Mouse (Mus musculus) stomach, embryonic 16.5 days (tissue): ENCODE data around the gene Gpr3. TPM values are rescaled to one million over a fixed set of nuclear protein-coding genes. Genes with fewer than 3 reads are reported as not detected.

Experiments used
- ATAC-seq: fragments of 200-750 bp; cut with Nextera tagmentation; 2 replicates; pipeline ENCODE4 v1.8.0; 2017; ENCODE audit warnings: moderate number of reproducible peaks, moderate TSS enrichment; ENCODE audit not compliant: insufficient read depth, low FRiP score
- H3K27ac ChIP-seq: fragments of 300-500 bp; sonication (generic); 2 replicates; pipeline ENCODE4 v1.5.1; 2014; ENCODE audit warnings: low read length
- H3K27me3 ChIP-seq: fragments of 300-500 bp; sonication (generic); 2 replicates; pipeline ENCODE4 v1.6.1; 2014; ENCODE audit warnings: low read length, control low read depth, mixed read lengths; ENCODE audit not compliant: control insufficient read depth, insufficient read depth
- H3K36me3 ChIP-seq: fragments of 300-500 bp; sonication (generic); 2 replicates; pipeline ENCODE4 v1.6.1; 2014; ENCODE audit warnings: low read length; ENCODE audit not compliant: control insufficient read depth, insufficient read depth
- H3K4me1 ChIP-seq: fragments of 300-500 bp; sonication (generic); 2 replicates; pipeline ENCODE4 v1.6.1; 2014; ENCODE audit warnings: low read length, control low read depth, mixed read lengths; ENCODE audit not compliant: control insufficient read depth, insufficient read depth
- H3K4me2 ChIP-seq: fragments of 300-500 bp; sonication (generic); 2 replicates; pipeline ENCODE4 v1.6.1; 2014; ENCODE audit warnings: low read depth, low read length, mixed read lengths
- H3K4me3 ChIP-seq: fragments of 300-500 bp; sonication (generic); replicated peaks from 2 replicates; pipeline ENCODE4 v1.5.1; 2014; ENCODE audit warnings: mild to moderate bottlenecking, low read length
- H3K9ac ChIP-seq: fragments of 300-500 bp; sonication (generic); 2 replicates; pipeline ENCODE4 v1.6.1; 2014; ENCODE audit warnings: low read length
- H3K9me3 ChIP-seq: fragments of 300-500 bp; sonication (generic); replicated peaks from 2 replicates; pipeline ENCODE4 v1.6.1; 2016; ENCODE audit warnings: low read length, control low read depth; ENCODE audit not compliant: control insufficient read depth
- WGBS: fragments of 180-500 bp; shearing (Covaris S2); extraction: QIAGEN DNeasy Blood & Tissue Kit; methylation state at CpG from one replicate; pipeline ENCODE4 v1.1.7; 2014; 5-methylcytosine and 5-hydroxymethylcytosine counted together
- polyA plus RNA-seq: library from polyadenylated mRNA; unstranded; fragments of >200 nt; fragmentation: Nextera tagmentation; extraction: Ambion mirVana; gene quantifications from 2 replicates; pipeline ENCODE4 v1.2.1, GENCODE M21; 2015

The Gpr3 gene
- polyA plus RNA-seq, 1 experiment from 2014 or later, result 0.12 TPM

GRCm38 (mm10) chr4:133197355-133197754 lies 15.0 kb downstream of the Gpr3 start:
- no peak for ATAC-seq

GRCm38 (mm10) chr4:133196852-133197251 lies 15.5 kb downstream of the Gpr3 start:
- no peak overlapping the region for H3K4me2 ChIP-seq
- H3K4me1 ChIP-seq, result peaks cover 46% of the 10 kb centered on the region
- H3K27ac ChIP-seq, result peak overlapping the region; percentile 75
- ATAC-seq, result no peak
- no peak overlapping the region for H3K9ac ChIP-seq
- 52% methylated on average over 7 of the region's 7 CpGs for WGBS
- no peaks in the 10 kb centered on the region for H3K9me3 ChIP-seq
- peaks cover 14% of the 10 kb centered on the region for H3K36me3 ChIP-seq
- no peak overlapping the region for H3K4me3 ChIP-seq
- H3K27me3 ChIP-seq, result no peaks in the 10 kb centered on the region

More at GRCm38 (mm10) chr4:133197355-133197754, 15.0 kb downstream of the Gpr3 start:
- Histone ChIP-seq H3K4me1 (peaks cover 46% of the 10 kb centered on the region), H3K9me3 (no peaks in the 10 kb centered on the region), H3K27me3 (no peaks in the 10 kb centered on the region), H3K9ac (0 out of 2 replicates have a peak overlapping the region, but pooled peaks have one; percentile 9), H3K4me2 (no peak overlapping the region), H3K27ac (peak overlapping the region; percentile 75), H3K36me3 (peaks cover 14% of the 10 kb centered on the region), H3K4me3 (no peak overlapping the region)
- 26% methylated on average over 5 of the region's 5 CpGs for WGBS

- no peak overlapping the region for H3K4me2 ChIP-seq
- H3K9ac ChIP-seq, result no peak overlapping the region
- H3K27me3 ChIP-seq, result no peaks in the 10 kb centered on the region
- ATAC-seq, result no peak
- H3K36me3 ChIP-seq, result peaks cover 14% of the 10 kb centered on the region
- no peak overlapping the region for H3K4me3 ChIP-seq
- no peak overlapping the region for H3K27ac ChIP-seq
- WGBS, result 87% methylated on average over 2 of the region's 2 CpGs
- peaks cover 43% of the 10 kb centered on the region for H3K4me1 ChIP-seq
- H3K9me3 ChIP-seq, result no peaks in the 10 kb centered on the region
Measured at GRCm38 (mm10) chr4:133196136-133196535, 16.2 kb downstream of the Gpr3 start.

GRCm38 (mm10) chr4:133195014-133195413 lies 17.3 kb downstream of the Gpr3 start:
- Histone ChIP-seq H3K36me3 (peaks cover 20% of the 10 kb centered on the region), H3K9me3 (no peaks in the 10 kb centered on the region), H3K9ac (no peak overlapping the region), H3K27me3 (no peaks in the 10 kb centered on the region), H3K27ac (0 out of 2 replicates have a peak overlapping the region, but pooled peaks have one; percentile 29), H3K4me3 (no peak overlapping the region), H3K4me1 (peaks cover 33% of the 10 kb centered on the region), H3K4me2 (no peak overlapping the region)
- 61% methylated on average over 4 of the region's 4 CpGs for WGBS
- ATAC-seq, result no peak

- Histone ChIP-seq H3K36me3 (peaks cover 24% of the 10 kb centered on the region), H3K4me1 (peaks cover 27% of the 10 kb centered on the region), H3K27ac (0 out of 2 replicates have a peak overlapping the region, but pooled peaks have one; percentile 29), H3K4me3 (no peak overlapping the region), H3K27me3 (no peaks in the 10 kb centered on the region), H3K9me3 (no peaks in the 10 kb centered on the region), H3K9ac (no peak overlapping the region), H3K4me2 (no peak overlapping the region)
- WGBS, result 78% methylated on average over 11 of the region's 11 CpGs
- ATAC-seq, result no peak
Measured at GRCm38 (mm10) chr4:133194482-133194881, 17.9 kb downstream of the Gpr3 start.

- 64% methylated on average over 10 of the region's 10 CpGs for WGBS
- Histone ChIP-seq H3K4me1 (peaks cover 18% of the 10 kb centered on the region), H3K9me3 (no peaks in the 10 kb centered on the region), H3K9ac (no peak overlapping the region), H3K27ac (no peak overlapping the region), H3K27me3 (no peaks in the 10 kb centered on the region), H3K4me2 (no peak overlapping the region), H3K4me3 (no peak overlapping the region), H3K36me3 (peaks cover 28% of the 10 kb centered on the region)
- no peak for ATAC-seq
Measured at GRCm38 (mm10) chr4:133189396-133189795, 22.9 kb downstream of the Gpr3 start.

- H3K27ac ChIP-seq, result no peak overlapping the region
- H3K36me3 ChIP-seq, result peaks cover 27% of the 10 kb centered on the region
- no peaks in the 10 kb centered on the region for H3K27me3 ChIP-seq
- 92% methylated on average over 5 of the region's 5 CpGs for WGBS
- no peaks in the 10 kb centered on the region for H3K9me3 ChIP-seq
- H3K4me1 ChIP-seq, result peaks cover 29% of the 10 kb centered on the region
- H3K4me3 ChIP-seq, result no peak overlapping the region
- ATAC-seq, result no peak
- H3K9ac ChIP-seq, result no peak overlapping the region
- H3K4me2 ChIP-seq, result no peak overlapping the region
Measured at GRCm38 (mm10) chr4:133186856-133187255, 25.5 kb downstream of the Gpr3 start.

GRCm38 (mm10) chr4:133185893-133186292 lies 26.4 kb downstream of the Gpr3 start:
- H3K9ac ChIP-seq, result peak overlapping the region; percentile 34; the same call in 1 of the 2 replicates
- H3K4me2 ChIP-seq, result peak overlapping the region; percentile 23
- no peaks in the 10 kb centered on the region for H3K27me3 ChIP-seq
- ATAC-seq, result no peak
- no peaks in the 10 kb centered on the region for H3K9me3 ChIP-seq
- peaks cover 29% of the 10 kb centered on the region for H3K4me1 ChIP-seq
- WGBS, result 48% methylated on average over 8 of the region's 8 CpGs
- H3K27ac ChIP-seq, result peak overlapping the region; percentile 98
- H3K4me3 ChIP-seq, result no peak overlapping the region
- peaks cover 27% of the 10 kb centered on the region for H3K36me3 ChIP-seq

GRCm38 (mm10) chr4:133184898-133185665 lies 27.3 kb downstream of the Gpr3 start:
- Histone ChIP-seq H3K9me3 (no peaks in the 10 kb centered on the region), H3K27me3 (no peaks in the 10 kb centered on the region), H3K4me1 (peaks cover 29% of the 10 kb centered on the region), H3K27ac (peak overlapping the region; percentile 98), H3K9ac (peak overlapping the region; percentile 59), H3K4me2 (peak overlapping the region; percentile 23), H3K36me3 (peaks cover 21% of the 10 kb centered on the region), H3K4me3 (no peak overlapping the region)
- 23% methylated on average over 15 of the region's 15 CpGs for WGBS
- peak; percentile 90 for ATAC-seq
